Mouse (Mus musculus): ENCODE measurements around the gene Gcm1. TPM values are rescaled to one million over a fixed set of nuclear protein-coding genes. Genes with fewer than 3 reads are reported as not detected.
"Not testable (repeated sequence)": the region's sequence is repeated elsewhere in the genome, so short reads cannot be mapped to it uniquely, and the experiment has no call there.

Gene Gcm1
- total and polyA plus RNA-seq, 2 experiments from 2014 or later: not detected

DNA sequence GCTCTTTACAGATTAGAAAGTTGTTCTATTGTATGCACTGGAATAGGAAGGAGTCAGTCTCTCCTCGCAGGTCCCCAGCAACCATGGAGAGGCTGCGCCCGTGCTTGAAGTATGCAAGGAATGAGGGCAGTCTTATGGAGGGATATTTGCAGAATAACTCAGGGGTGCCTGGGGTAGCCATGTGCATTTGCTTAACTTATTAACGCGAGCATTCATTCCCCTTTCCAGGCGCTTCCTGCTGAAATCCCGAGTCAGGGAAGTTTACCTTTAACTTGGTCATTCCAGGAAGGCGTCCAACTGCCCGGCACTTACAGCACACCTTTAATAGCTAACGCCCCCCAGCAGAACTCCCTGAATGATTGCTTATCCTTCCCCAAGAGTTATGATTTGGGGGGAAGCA lies 12.4 kb downstream of the Gcm1 start:
- Histone ChIP-seq H3K9ac (no peak overlapping the region), H3K4me1 (ENCODE audit: insufficient read depth) (no peaks in the 10 kb centered on the region), H3K4me3 (ENCODE audit: low read depth, low read length) (no peak overlapping the region), H3K9me3 (ENCODE audit: low read length) (no peaks in the 10 kb centered on the region), H3K27me3 (ENCODE audit: insufficient read depth, low read length) (no peaks in the 10 kb centered on the region), H3K4me2 (ENCODE audit: low read depth) (no peak overlapping the region), H3K36me3 (ENCODE audit: insufficient read depth) (no peaks in the 10 kb centered on the region), H3K27ac (ENCODE audit: low read depth, low read length) (no peak overlapping the region)
- DNase-seq: no peak
- 77% methylated on average over 10 of the region's 10 CpGs for WGBS
- ATAC-seq: no peak
- TF ChIP-seq CTCF (IDR thresholded peaks at IDR 0.05; ENCODE audit: low read depth): no peak

GRCm38 (mm10) chr9:78070496-78070895 lies 18.8 kb downstream of the Gcm1 start:
- Histone ChIP-seq H3K9me3 (ENCODE audit: low read length) (no peaks in the 10 kb centered on the region), H3K4me2 (ENCODE audit: low read depth) (no peak overlapping the region), H3K9ac (no peak overlapping the region), H3K27me3 (ENCODE audit: insufficient read depth, low read length) (no peaks in the 10 kb centered on the region), H3K4me3 (ENCODE audit: low read depth, low read length) (no peak overlapping the region), H3K36me3 (ENCODE audit: insufficient read depth) (no peaks in the 10 kb centered on the region), H3K4me1 (ENCODE audit: insufficient read depth) (no peaks in the 10 kb centered on the region), H3K27ac (ENCODE audit: low read depth, low read length) (no peak overlapping the region)
- ATAC-seq (no peak), DNase-seq (no peak)
- 77% methylated on average over 5 of the region's 5 CpGs for WGBS
- TF ChIP-seq CTCF (IDR thresholded peaks at IDR 0.05; ENCODE audit: low read depth): no peak

GRCm38 (mm10) chr9:78071626-78072025 lies 19.9 kb downstream of the Gcm1 start:
- no peak for ATAC-seq
- no peak for DNase-seq
- 91% methylated on average over 4 of the region's 4 CpGs for WGBS
- Histone ChIP-seq H3K4me1 (ENCODE audit: insufficient read depth) (no peaks in the 10 kb centered on the region), H3K4me3 (ENCODE audit: low read depth, low read length) (no peak overlapping the region), H3K4me2 (ENCODE audit: low read depth) (no peak overlapping the region), H3K9ac (no peak overlapping the region), H3K27me3 (ENCODE audit: insufficient read depth, low read length) (no peaks in the 10 kb centered on the region), H3K9me3 (ENCODE audit: low read length) (no peaks in the 10 kb centered on the region), H3K36me3 (ENCODE audit: insufficient read depth) (no peaks in the 10 kb centered on the region), H3K27ac (ENCODE audit: low read depth, low read length) (no peak overlapping the region)
- no peak for TF ChIP-seq CTCF (IDR thresholded peaks at IDR 0.05; ENCODE audit: low read depth)

- WGBS: 91% methylated on average over 3 of the region's 3 CpGs
- not testable (repeated sequence) for H3K27ac ChIP-seq (ENCODE audit: low read depth, low read length); H3K27me3 ChIP-seq (ENCODE audit: insufficient read depth, low read length); H3K9me3 ChIP-seq (ENCODE audit: low read length); DNase-seq; H3K9ac ChIP-seq; H3K4me1 ChIP-seq (ENCODE audit: insufficient read depth); H3K36me3 ChIP-seq (ENCODE audit: insufficient read depth); H3K4me2 ChIP-seq (ENCODE audit: low read depth); ATAC-seq; H3K4me3 ChIP-seq (ENCODE audit: low read depth, low read length)
Measured at GRCm38 (mm10) chr9:78073291-78073690, 21.6 kb downstream of the Gcm1 start.

DNA sequence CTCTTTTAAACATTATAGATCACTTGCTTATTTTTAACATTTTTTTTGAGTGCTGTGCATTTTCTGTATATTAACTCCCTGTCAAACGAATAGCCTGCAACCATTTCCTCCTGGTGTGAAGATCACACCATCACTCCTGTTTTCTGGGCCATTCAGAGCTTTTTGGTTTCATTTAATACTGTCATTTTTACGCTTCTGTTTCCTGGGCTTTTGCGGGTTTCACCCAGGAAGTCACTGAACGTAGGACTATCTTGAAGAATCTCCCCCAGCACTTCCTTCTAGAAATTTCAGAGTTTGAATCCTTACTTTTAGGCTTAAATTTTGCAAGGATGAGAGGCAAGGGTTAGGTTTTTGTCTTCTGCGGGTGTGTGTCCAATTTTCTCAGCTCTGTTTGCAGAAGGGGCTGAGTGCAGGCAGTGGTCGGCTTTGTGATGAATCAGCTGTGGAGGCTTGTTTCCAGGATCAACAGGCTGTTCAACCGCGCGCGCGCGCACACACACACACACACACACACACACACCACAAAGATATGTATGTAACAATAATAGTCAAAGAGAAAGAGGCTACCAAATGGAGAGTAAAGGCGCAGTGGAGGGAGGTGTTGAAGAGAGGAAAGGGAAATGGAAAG lies 22.1 kb downstream of the Gcm1 start:
- ATAC-seq (no peak), DNase-seq (no peak)
- 89% methylated on average over 13 of the region's 13 CpGs for WGBS
- H3K36me3 ChIP-seq (ENCODE audit: insufficient read depth): no peaks in the 10 kb centered on the region
- H3K9me3 ChIP-seq (ENCODE audit: low read length): no peaks in the 10 kb centered on the region
- H3K4me1 ChIP-seq (ENCODE audit: insufficient read depth): no peaks in the 10 kb centered on the region
- H3K27me3 ChIP-seq (ENCODE audit: insufficient read depth, low read length): no peaks in the 10 kb centered on the region
- no peak overlapping the region for H3K4me3 ChIP-seq (ENCODE audit: low read depth, low read length)
- no peak overlapping the region for H3K4me2 ChIP-seq (ENCODE audit: low read depth)
- no peak overlapping the region for H3K27ac ChIP-seq (ENCODE audit: low read depth, low read length)
- TF ChIP-seq CTCF (IDR thresholded peaks at IDR 0.05; ENCODE audit: low read depth): no peak
- H3K9ac ChIP-seq: no peak overlapping the region

DNA sequence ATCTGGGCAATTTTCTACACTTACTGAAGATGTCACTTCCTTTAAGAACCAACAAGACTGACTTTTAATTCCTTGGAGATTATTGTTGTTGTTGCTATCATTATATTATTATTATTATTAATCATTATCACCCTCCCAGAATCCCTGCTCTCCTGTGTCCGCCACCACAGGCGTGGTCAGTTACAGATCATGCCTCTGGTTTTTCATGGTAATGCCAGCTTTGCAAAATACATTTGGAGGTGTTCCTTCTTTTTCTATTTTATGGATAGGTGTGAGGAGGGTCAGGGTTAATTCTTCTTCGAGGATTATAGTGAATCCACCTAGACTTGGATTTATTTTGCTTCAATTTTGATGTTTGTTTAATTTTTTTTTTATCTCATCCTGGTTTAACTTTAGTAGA lies 23.5 kb downstream of the Gcm1 start:
- Histone ChIP-seq H3K27me3 (ENCODE audit: insufficient read depth, low read length) (no peaks in the 10 kb centered on the region), H3K27ac (ENCODE audit: low read depth, low read length) (no peak overlapping the region), H3K4me3 (ENCODE audit: low read depth, low read length) (no peak overlapping the region), H3K4me2 (ENCODE audit: low read depth) (no peak overlapping the region), H3K9me3 (ENCODE audit: low read length) (no peaks in the 10 kb centered on the region), H3K9ac (no peak overlapping the region), H3K4me1 (ENCODE audit: insufficient read depth) (no peaks in the 10 kb centered on the region), H3K36me3 (ENCODE audit: insufficient read depth) (no peaks in the 10 kb centered on the region)
- no peak for TF ChIP-seq CTCF (IDR thresholded peaks at IDR 0.05; ENCODE audit: low read depth)
- no peak for ATAC-seq
- DNase-seq: no peak
- WGBS: 96% methylated on average over 3 of the region's 3 CpGs

DNA sequence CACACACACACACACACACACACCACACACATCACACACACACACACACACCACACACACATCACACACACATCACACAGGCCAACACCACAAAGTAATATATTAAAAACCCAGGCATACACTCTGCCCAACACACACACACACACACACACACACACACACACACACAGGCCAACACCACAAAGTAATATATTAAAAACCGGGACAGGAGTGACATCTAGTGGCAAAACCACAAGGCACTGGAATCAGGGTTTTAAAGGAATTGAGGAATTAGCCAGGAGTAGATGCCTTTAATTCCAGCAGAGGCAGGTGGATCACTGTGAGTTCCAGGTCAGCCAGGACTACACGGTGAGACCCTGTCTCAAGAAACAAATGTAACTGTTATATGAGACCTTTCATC lies 26.5 kb downstream of the Gcm1 start:
- TF ChIP-seq CTCF (IDR thresholded peaks at IDR 0.05; ENCODE audit: low read depth): peak; percentile 67
- H3K9ac ChIP-seq: no peak overlapping the region
- no peak overlapping the region for H3K4me3 ChIP-seq (ENCODE audit: low read depth, low read length)
- DNase-seq: peak; percentile 32
- H3K4me2 ChIP-seq (ENCODE audit: low read depth): no peak overlapping the region
- 48% methylated on average over 2 of the region's 2 CpGs for WGBS
- H3K27ac ChIP-seq (ENCODE audit: low read depth, low read length): no peak overlapping the region
- H3K27me3 ChIP-seq (ENCODE audit: insufficient read depth, low read length): no peaks in the 10 kb centered on the region
- H3K4me1 ChIP-seq (ENCODE audit: insufficient read depth): no peaks in the 10 kb centered on the region
- H3K9me3 ChIP-seq (ENCODE audit: low read length): no peaks in the 10 kb centered on the region
- ATAC-seq: peak; percentile 50; the same call in 1 of the 2 replicates
- H3K36me3 ChIP-seq (ENCODE audit: insufficient read depth): peaks cover 16% of the 10 kb centered on the region
